Mouse (Mus musculus): ENCODE results near the gene Rtl5.

DNA sequence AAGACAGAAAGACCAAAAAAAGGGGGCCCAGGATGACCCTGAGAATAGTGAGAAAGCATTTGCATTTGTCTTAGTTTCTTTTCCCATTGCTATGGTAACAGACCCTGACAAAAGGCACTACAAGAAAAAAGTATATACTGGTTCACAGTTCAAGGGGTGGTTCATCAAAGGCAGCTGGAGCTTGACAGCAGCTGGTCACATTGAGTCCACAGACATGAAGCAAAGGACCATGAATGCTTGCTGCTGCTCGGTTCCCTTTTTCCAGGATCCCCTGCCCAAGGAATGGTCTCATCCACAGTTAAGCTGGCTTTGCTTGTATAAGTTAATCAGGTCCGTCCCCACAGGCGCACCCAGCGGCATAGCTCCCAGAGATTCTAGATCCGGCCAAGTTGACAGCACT, 3.3 kb upstream of the Rtl5 start:
- TF ChIP-seq CTCF (conservative IDR thresholded peaks at IDR 0.05; ENCODE audit: low read length) = no peak
- no peak for TF ChIP-seq NANOG (IDR thresholded peaks at IDR 0.05; ENCODE audit: borderline replicate concordance, low read length)
